Mouse (Mus musculus) limb, embryonic 15.5 days (tissue): ENCODE measurements around the gene Zmym2. TPM values are rescaled to one million over a fixed set of nuclear protein-coding genes. Genes with fewer than 3 reads are reported as not detected.
"Not testable (repeated sequence)": the region's sequence is repeated elsewhere in the genome, so short reads cannot be mapped to it uniquely, and the experiment has no call there.

Source experiments
- ATAC-seq: fragments of 200-750 bp; cut with Nextera tagmentation; 2 replicates; pipeline ENCODE4 v1.8.0; 2017; ENCODE audit warnings: low read depth, moderate TSS enrichment; ENCODE audit not compliant: insufficient number of reproducible peaks, low FRiP score, low TSS enrichment
- H3K27ac ChIP-seq: fragments of 300-500 bp; sonication (generic); 2 replicates; pipeline ENCODE4 v1.5.1; 2015; ENCODE audit warnings: moderate library complexity, mild to moderate bottlenecking, inconsistent platforms
- H3K27me3 ChIP-seq: fragments of 300-500 bp; sonication (generic); 2 replicates; pipeline ENCODE4 v1.6.1; 2015; ENCODE audit warnings: inconsistent platforms
- H3K36me3 ChIP-seq: fragments of 300-500 bp; sonication (generic); 2 replicates; pipeline ENCODE4 v1.6.1; 2015; ENCODE audit warnings: inconsistent platforms
- H3K4me1 ChIP-seq: fragments of 300-500 bp; sonication (generic); 2 replicates; pipeline ENCODE4 v1.6.1; 2015; ENCODE audit warnings: inconsistent platforms
- H3K4me2 ChIP-seq: fragments of 300-500 bp; sonication (generic); 2 replicates; pipeline ENCODE4 v1.6.1; 2015; ENCODE audit warnings: mild to moderate bottlenecking, inconsistent platforms
- H3K4me3 ChIP-seq: fragments of 300-500 bp; sonication (generic); 2 replicates; pipeline ENCODE4 v1.5.1; 2015; ENCODE audit warnings: mild to moderate bottlenecking, inconsistent platforms
- H3K9ac ChIP-seq: fragments of 300-500 bp; sonication (generic); 2 replicates; pipeline ENCODE4 v1.6.1; 2015; ENCODE audit warnings: inconsistent platforms
- H3K9me3 ChIP-seq: fragments of 300-500 bp; sonication (generic); 2 replicates; pipeline ENCODE4 v1.6.1; 2016; ENCODE audit warnings: inconsistent platforms
- WGBS: fragments of 180-500 bp; shearing (Covaris S2); methylation state at CpG from one replicate; pipeline ENCODE4 v1.1.7; 2015; 5-methylcytosine and 5-hydroxymethylcytosine counted together
- polyA plus RNA-seq: library from polyadenylated mRNA; unstranded; fragments of >200 nt; fragmentation: Nextera tagmentation; extraction: Ambion mirVana; gene quantifications from 2 replicates; pipeline ENCODE4 v1.2.1, GENCODE M21; 2015

Zmym2 gene
- polyA plus RNA-seq = 34.0 and 38.2 TPM in 2 replicates

- H3K27me3 ChIP-seq, H3K36me3 ChIP-seq: not testable (repeated sequence)
These were observed at the start of gene Zmym2 for GRCm38 (mm10) chr14:56886594-56887513. TSS of gene Zmym2 (plus strand) at chr14:56886653.

GRCm38 (mm10) chr14:56844033-56844432 is 42.4 kb upstream of the Zmym2 start:
- no peaks in the 10 kb centered on the region for H3K4me1 ChIP-seq
- no peak overlapping the region for H3K27ac ChIP-seq
- H3K27me3 ChIP-seq = no peaks in the 10 kb centered on the region
- H3K36me3 ChIP-seq = no peaks in the 10 kb centered on the region
- H3K9ac ChIP-seq = no peak overlapping the region
- ATAC-seq = no peak
- H3K9me3 ChIP-seq = no peaks in the 10 kb centered on the region
- no peak overlapping the region for H3K4me3 ChIP-seq
- no peak overlapping the region for H3K4me2 ChIP-seq
- WGBS = 32% methylated on average over 4 of the region's 4 CpGs

More at GRCm38 (mm10) chr14:56886594-56887513, at the start of gene Zmym2:
- Histone ChIP-seq H3K4me3 (peak within 1 kb of the TSS; percentile 78), H3K4me2 (peak within 1 kb of the TSS; percentile 76), H3K9ac (peak within 1 kb of the TSS; percentile 83), H3K4me1 (peaks cover 17% of the 10 kb centered on the region), H3K27ac (peak within 1 kb of the TSS; percentile 99)
- whole genome bisulfite sequencing = 1% methylated on average over 38 of the region's 87 CpGs
- ATAC-seq = peak; percentile 80; the same call in 1 of the 2 replicates
- not testable (repeated sequence) for H3K9me3 ChIP-seq

GRCm38 (mm10) chr14:56844507-56844906 is 41.9 kb upstream of the Zmym2 start:
- ATAC-seq = no peak
- WGBS = 28% methylated on average over 2 of the region's 2 CpGs
- H3K4me1 ChIP-seq = no peaks in the 10 kb centered on the region

GRCm38 (mm10) chr14:56848322-56848721 is 38.1 kb upstream of the Zmym2 start:
- H3K9me3 ChIP-seq = no peaks in the 10 kb centered on the region
- no peak for ATAC-seq
- H3K4me1 ChIP-seq = no peaks in the 10 kb centered on the region
- 69% methylated on average over 2 of the region's 2 CpGs for WGBS
- no peaks in the 10 kb centered on the region for H3K27me3 ChIP-seq
- no peak overlapping the region for H3K9ac ChIP-seq
- H3K36me3 ChIP-seq = no peaks in the 10 kb centered on the region
- H3K27ac ChIP-seq = no peak overlapping the region
- H3K4me2 ChIP-seq = no peak overlapping the region
- H3K4me3 ChIP-seq = no peak overlapping the region

More at GRCm38 (mm10) chr14:56844507-56844906, 41.9 kb upstream of the Zmym2 start:
- H3K4me3 ChIP-seq = no peak overlapping the region
- no peak overlapping the region for H3K9ac ChIP-seq
- H3K9me3 ChIP-seq = no peaks in the 10 kb centered on the region
- H3K4me2 ChIP-seq = no peak overlapping the region
- H3K27me3 ChIP-seq = no peaks in the 10 kb centered on the region
- H3K27ac ChIP-seq = no peak overlapping the region
- no peaks in the 10 kb centered on the region for H3K36me3 ChIP-seq

- WGBS = 73% methylated on average over 2 of the region's 2 CpGs
- Histone ChIP-seq H3K4me3 (no peak overlapping the region), H3K36me3 (no peaks in the 10 kb centered on the region), H3K9me3 (no peaks in the 10 kb centered on the region), H3K9ac (no peak overlapping the region), H3K4me1 (no peaks in the 10 kb centered on the region), H3K27ac (no peak overlapping the region), H3K4me2 (no peak overlapping the region), H3K27me3 (no peaks in the 10 kb centered on the region)
- no peak for ATAC-seq
These were observed 36.8 kb upstream of the Zmym2 start for GRCm38 (mm10) chr14:56849681-56850080.

GRCm38 (mm10) chr14:56864041-56864440 is 22.4 kb upstream of the Zmym2 start:
- Histone ChIP-seq H3K27ac (no peak overlapping the region), H3K36me3 (no peaks in the 10 kb centered on the region), H3K27me3 (peaks cover 20% of the 10 kb centered on the region), H3K4me1 (no peaks in the 10 kb centered on the region; the same call in 1 of the 2 replicates), H3K4me3 (no peak overlapping the region), H3K4me2 (no peak overlapping the region), H3K9me3 (no peaks in the 10 kb centered on the region), H3K9ac (no peak overlapping the region)
- 56% methylated on average over 8 of the region's 8 CpGs for WGBS
- no peak for ATAC-seq

GRCm38 (mm10) chr14:56864641-56865040 is 21.8 kb upstream of the Zmym2 start:
- Histone ChIP-seq H3K36me3 (no peaks in the 10 kb centered on the region), H3K4me2 (peak overlapping the region; percentile 71), H3K4me1 (no peaks in the 10 kb centered on the region; the same call in 1 of the 2 replicates), H3K9me3 (no peaks in the 10 kb centered on the region), H3K27me3 (peaks cover 20% of the 10 kb centered on the region), H3K4me3 (peak overlapping the region; percentile 41), H3K27ac (no peak overlapping the region), H3K9ac (no peak overlapping the region)
- ATAC-seq = no peak
- 7% methylated on average over 13 of the region's 13 CpGs for WGBS

- H3K9me3 ChIP-seq, H3K4me1 ChIP-seq, ATAC-seq, H3K27ac ChIP-seq, H3K36me3 ChIP-seq, H3K9ac ChIP-seq: not testable (repeated sequence)
- H3K4me2 ChIP-seq = peak overlapping the region; percentile 71
- H3K4me3 ChIP-seq = peak overlapping the region; percentile 41
- peaks cover 20% of the 10 kb centered on the region for H3K27me3 ChIP-seq
- WGBS = 4% methylated on average over 30 of the region's 30 CpGs
These were observed 21.3 kb upstream of the Zmym2 start for GRCm38 (mm10) chr14:56865112-56865511.

- Histone ChIP-seq H3K36me3 (no peaks in the 10 kb centered on the region), H3K4me2 (no peak overlapping the region), H3K27ac (no peak overlapping the region), H3K4me1 (no peaks in the 10 kb centered on the region), H3K9ac (no peak overlapping the region), H3K4me3 (no peak overlapping the region), H3K27me3 (no peaks in the 10 kb centered on the region), H3K9me3 (no peaks in the 10 kb centered on the region)
- ATAC-seq = no peak
- 80% methylated on average over 5 of the region's 5 CpGs for WGBS
These were observed 12.9 kb upstream of the Zmym2 start for GRCm38 (mm10) chr14:56873525-56873924.

- ATAC-seq = no peak
- no peak overlapping the region for H3K4me3 ChIP-seq
- no peaks in the 10 kb centered on the region for H3K4me1 ChIP-seq
- no peak overlapping the region for H3K27ac ChIP-seq
- H3K9me3 ChIP-seq = no peaks in the 10 kb centered on the region
- no peaks in the 10 kb centered on the region for H3K27me3 ChIP-seq
- no peak overlapping the region for H3K9ac ChIP-seq
- no peaks in the 10 kb centered on the region for H3K36me3 ChIP-seq
- no peak overlapping the region for H3K4me2 ChIP-seq
These were observed 10.8 kb upstream of the Zmym2 start for GRCm38 (mm10) chr14:56875586-56876159.

GRCm38 (mm10) chr14:56881271-56881670 is 5.2 kb upstream of the Zmym2 start:
- Histone ChIP-seq H3K27me3 (no peaks in the 10 kb centered on the region), H3K27ac (no peak overlapping the region), H3K9me3 (no peaks in the 10 kb centered on the region), H3K9ac (no peak overlapping the region), H3K4me1 (peaks cover 3% of the 10 kb centered on the region; the same call in 1 of the 2 replicates), H3K4me3 (no peak overlapping the region), H3K36me3 (no peaks in the 10 kb centered on the region), H3K4me2 (no peak overlapping the region)
- 53% methylated on average over 3 of the region's 3 CpGs for WGBS
- ATAC-seq = no peak

- H3K27me3 ChIP-seq = no peaks in the 10 kb centered on the region
- 90% methylated on average over 1 of the region's 1 CpGs for WGBS
- H3K4me2 ChIP-seq = no peak overlapping the region
- no peak for ATAC-seq
- no peak overlapping the region for H3K9ac ChIP-seq
- H3K36me3 ChIP-seq = no peaks in the 10 kb centered on the region
- H3K4me1 ChIP-seq = peaks cover 10% of the 10 kb centered on the region
- H3K27ac ChIP-seq = no peak overlapping the region
- no peaks in the 10 kb centered on the region for H3K9me3 ChIP-seq
- no peak overlapping the region for H3K4me3 ChIP-seq
These were observed 3.0 kb upstream of the Zmym2 start for GRCm38 (mm10) chr14:56883431-56883830.
